Mouse (Mus musculus) frontal cortex, postnatal 25 days (tissue): ENCODE measurements around the gene Ttc28.

Experiments used
- DNase-seq, 2 experiments: peaks; one replicate each; pipeline ENCODE4 v3.0.0; 2022; ENCODE audit warnings: low spot score in 2 of 2

Gene Ttc28

GRCm38 (mm10) chr5:111335939-111336691, 456.5 kb downstream of the Ttc28 start:
- no peak for DNase-seq
